Mouse (Mus musculus) kidney, postnatal 0 days (tissue): ENCODE measurements at regions not wholly inside any gene's neighbourhood (a gene's known extent, or its start where the extent isn't known, plus 50 kb on each side); places are given as distances from the start of the nearest gene placed in this dataset.
"Not testable (repeated sequence)": the region's sequence is repeated elsewhere in the genome, so short reads cannot be mapped to it uniquely, and the experiment has no call there.

Experiments
- ATAC-seq: fragments of 200-750 bp; cut with Nextera tagmentation; replicated peaks from 2 replicates; pipeline ENCODE4 v1.8.0; 2017; ENCODE audit warnings: low read depth, moderate number of reproducible peaks, moderate TSS enrichment, moderate library complexity; ENCODE audit not compliant: low FRiP score
- DNase-seq: peaks from one replicate; pipeline ENCODE4 v3.0.0-alpha.2; 2016; ENCODE audit warnings: low spot score
- H3K27ac ChIP-seq: fragments of 300-500 bp; sonication (generic); 2 replicates; pipeline ENCODE4 v1.5.1; 2014; ENCODE audit warnings: mild to moderate bottlenecking
- H3K27me3 ChIP-seq: fragments of 300-500 bp; sonication (generic); 2 replicates; pipeline ENCODE4 v1.6.1; 2014; ENCODE audit warnings: low read length, mixed read lengths; ENCODE audit not compliant: insufficient read depth
- H3K36me3 ChIP-seq: fragments of 300-500 bp; sonication (generic); 2 replicates; pipeline ENCODE4 v1.6.1; 2014; ENCODE audit warnings: low read length, mixed read lengths; ENCODE audit not compliant: insufficient read depth
- H3K4me1 ChIP-seq: fragments of 300-500 bp; sonication (generic); replicated peaks from 2 replicates; pipeline ENCODE4 v1.6.1; 2014; ENCODE audit warnings: antibody characterized with exemption, low read length, mixed read lengths; ENCODE audit not compliant: insufficient read depth
- H3K4me2 ChIP-seq: fragments of 300-500 bp; sonication (generic); 2 replicates; pipeline ENCODE4 v1.6.1; 2014; ENCODE audit warnings: mild to moderate bottlenecking, low read length, moderate library complexity, mixed read lengths
- H3K4me3 ChIP-seq: fragments of 300-500 bp; sonication (generic); replicated peaks from 2 replicates; pipeline ENCODE4 v1.5.1; 2014; ENCODE audit warnings: low read depth, low read length
- H3K9ac ChIP-seq: fragments of 300-500 bp; sonication (generic); 2 replicates; pipeline ENCODE4 v1.6.1; 2014; ENCODE audit warnings: low read depth, low read length
- H3K9me3 ChIP-seq: fragments of 300-500 bp; sonication (generic); replicated peaks from 2 replicates; pipeline ENCODE4 v1.6.1; 2016; ENCODE audit warnings: low read length, inconsistent platforms, mixed read lengths
- CTCF ChIP-seq: IDR thresholded peaks from 2 replicates; pipeline ENCODE4 v1.5.1; 2016; ENCODE audit warnings: antibody characterized with exemption, low read depth, mild to moderate bottlenecking, moderate library complexity
- WGBS: fragments of 180-500 bp; shearing (Covaris S2); extraction: QIAGEN DNeasy Blood & Tissue Kit; methylation state at CpG from one replicate; pipeline ENCODE4 v1.1.7; 2014; 5-methylcytosine and 5-hydroxymethylcytosine counted together

- WGBS: 96% methylated on average over 6 of the region's 6 CpGs
- no peak overlapping the region for H3K4me3 ChIP-seq
These were observed 225.6 kb downstream of the Dact1 start for GRCm38 (mm10) chr12:71535251-71535650.

GRCm38 (mm10) chr12:71535831-71536230, 226.1 kb downstream of the Dact1 start:
- not testable (repeated sequence) for H3K27ac ChIP-seq, H3K4me2 ChIP-seq, H3K9me3 ChIP-seq, DNase-seq, H3K4me1 ChIP-seq, H3K4me3 ChIP-seq, H3K27me3 ChIP-seq, H3K36me3 ChIP-seq, ATAC-seq, H3K9ac ChIP-seq
- 69% methylated on average over 3 of the region's 3 CpGs for WGBS

More at GRCm38 (mm10) chr12:71535251-71535650, 225.6 kb downstream of the Dact1 start:
- no peak for DNase-seq
- no peak overlapping the region for H3K27ac ChIP-seq
- H3K9me3 ChIP-seq: no peaks in the 10 kb centered on the region
- no peaks in the 10 kb centered on the region for H3K4me1 ChIP-seq
- no peak for ATAC-seq
- H3K9ac ChIP-seq: no peak overlapping the region
- no peaks in the 10 kb centered on the region for H3K36me3 ChIP-seq
- TF ChIP-seq CTCF: no peak
- H3K27me3 ChIP-seq: no peaks in the 10 kb centered on the region
- no peak overlapping the region for H3K4me2 ChIP-seq

- no peaks in the 10 kb centered on the region for H3K36me3 ChIP-seq
- H3K27ac ChIP-seq: no peak overlapping the region
- H3K9me3 ChIP-seq: no peaks in the 10 kb centered on the region
- H3K9ac ChIP-seq: no peak overlapping the region
- no peak overlapping the region for H3K4me3 ChIP-seq
- H3K27me3 ChIP-seq: no peaks in the 10 kb centered on the region
- 72% methylated on average over 7 of the region's 7 CpGs for WGBS
- no peak overlapping the region for H3K4me2 ChIP-seq
- no peak for DNase-seq
- H3K4me1 ChIP-seq: no peaks in the 10 kb centered on the region
- no peak for TF ChIP-seq CTCF
- ATAC-seq: no peak
These were observed 229.0 kb downstream of the Dact1 start for GRCm38 (mm10) chr12:71538691-71539090.

- TF ChIP-seq CTCF: no peak
- DNase-seq (no peak), ATAC-seq (no peak)
- H3K4me2 ChIP-seq: no peak overlapping the region
- no peaks in the 10 kb centered on the region for H3K27me3 ChIP-seq
- H3K27ac ChIP-seq: no peak overlapping the region
- H3K36me3 ChIP-seq: no peaks in the 10 kb centered on the region
- 81% methylated on average over 11 of the region's 11 CpGs for WGBS
- no peaks in the 10 kb centered on the region for H3K4me1 ChIP-seq
- no peaks in the 10 kb centered on the region for H3K9me3 ChIP-seq
- no peak overlapping the region for H3K4me3 ChIP-seq
- H3K9ac ChIP-seq: no peak overlapping the region
These were observed 230.6 kb downstream of the Dact1 start for GRCm38 (mm10) chr12:71540279-71540678.

GRCm38 (mm10) chr12:71541961-71542360, 232.3 kb downstream of the Dact1 start:
- Histone ChIP-seq H3K27me3 (no peaks in the 10 kb centered on the region), H3K36me3 (no peaks in the 10 kb centered on the region), H3K4me1 (no peaks in the 10 kb centered on the region), H3K9ac (no peak overlapping the region), H3K9me3 (no peaks in the 10 kb centered on the region), H3K4me3 (no peak overlapping the region), H3K4me2 (no peak overlapping the region), H3K27ac (no peak overlapping the region)
- no peak for ATAC-seq
- TF ChIP-seq CTCF: no peak
- 84% methylated on average over 2 of the region's 2 CpGs for WGBS
- no peak for DNase-seq

- Histone ChIP-seq H3K9ac (no peak overlapping the region), H3K4me2 (no peak overlapping the region), H3K36me3 (no peaks in the 10 kb centered on the region), H3K27me3 (no peaks in the 10 kb centered on the region), H3K4me1 (no peaks in the 10 kb centered on the region), H3K27ac (no peak overlapping the region), H3K9me3 (no peaks in the 10 kb centered on the region), H3K4me3 (no peak overlapping the region)
- no peak for TF ChIP-seq CTCF
- 73% methylated on average over 7 of the region's 7 CpGs for WGBS
- DNase-seq: no peak
- ATAC-seq: no peak
These were observed 234.0 kb downstream of the Dact1 start for GRCm38 (mm10) chr12:71543571-71544119.
